Mouse (Mus musculus): ENCODE data around the gene Bcl2l2. TPM values are rescaled to one million over a fixed set of nuclear protein-coding genes. Genes with fewer than 3 reads are reported as not detected.

Gene Bcl2l2
- polyA plus RNA-seq, 1 experiment, result 48.3 TPM

GRCm38 (mm10) chr14:54885309-54885708 lies 2.1 kb downstream of the Bcl2l2 start:
- TF ChIP-seq POLR2A (IDR thresholded peaks at IDR 0.05; ENCODE audit: low read depth, low read length), result no peak
- no peak for TF ChIP-seq CTCF (IDR thresholded peaks at IDR 0.05; ENCODE audit: borderline replicate concordance, insufficient read depth, low read length)
- H3K4me3 ChIP-seq (ENCODE audit: insufficient read depth, low read length), result peak overlapping the region; percentile 97; the same call in 1 of the 2 replicates
- H3K27ac ChIP-seq (ENCODE audit: insufficient read depth, low read length), result no peak overlapping the region
- H3K4me1 ChIP-seq (ENCODE audit: control insufficient read depth, insufficient read depth, low read length), result peaks cover 14% of the 10 kb centered on the region

GRCm38 (mm10) chr14:54892200-54892599 lies 9.0 kb downstream of the Bcl2l2 start, which contains the start of gene Pabpn1:
Gene Pabpn1 (plus strand): TSS chr14:54892500.
- Histone ChIP-seq H3K27ac (ENCODE audit: insufficient read depth, low read length) (peak within 1 kb of the TSS; percentile 29; the same call in 1 of the 2 replicates), H3K4me3 (ENCODE audit: insufficient read depth, low read length) (peak within 1 kb of the TSS; percentile 34; the same call in 1 of the 2 replicates)
- TF ChIP-seq POLR2A (IDR thresholded peaks at IDR 0.05; ENCODE audit: low read depth, low read length) (no peak), CTCF (IDR thresholded peaks at IDR 0.05; ENCODE audit: borderline replicate concordance, insufficient read depth, low read length) (no peak)

GRCm38 (mm10) chr14:54893651-54894181 lies 10.5 kb downstream of the Bcl2l2 start:
- Histone ChIP-seq H3K4me1 (ENCODE audit: control insufficient read depth, insufficient read depth, low read length) (peaks cover 3% of the 10 kb centered on the region), H3K27ac (ENCODE audit: insufficient read depth, low read length) (peak overlapping the region; percentile 29; the same call in 1 of the 2 replicates), H3K4me3 (ENCODE audit: insufficient read depth, low read length) (peak overlapping the region; percentile 34; the same call in 1 of the 2 replicates)
- no peak for TF ChIP-seq CTCF (IDR thresholded peaks at IDR 0.05; ENCODE audit: borderline replicate concordance, insufficient read depth, low read length)
- peak; percentile 77 for TF ChIP-seq POLR2A (IDR thresholded peaks at IDR 0.05; ENCODE audit: low read depth, low read length)

More at GRCm38 (mm10) chr14:54892200-54892599, 9.0 kb downstream of the Bcl2l2 start, which contains the start of gene Pabpn1:
- H3K4me1 ChIP-seq (ENCODE audit: control insufficient read depth, insufficient read depth, low read length), result peaks cover 1% of the 10 kb centered on the region

GRCm38 (mm10) chr14:54894296-54895151 lies 11.3 kb downstream of the Bcl2l2 start:
- H3K4me1 ChIP-seq (ENCODE audit: control insufficient read depth, insufficient read depth, low read length), result peaks cover 3% of the 10 kb centered on the region
- TF ChIP-seq CTCF (IDR thresholded peaks at IDR 0.05; ENCODE audit: borderline replicate concordance, insufficient read depth, low read length) (no peak), POLR2A (IDR thresholded peaks at IDR 0.05; ENCODE audit: low read depth, low read length) (peak; percentile 18; the same call in 1 of the 2 replicates)

GRCm38 (mm10) chr14:54897445-54897844 lies 14.3 kb downstream of the Bcl2l2 start:
- H3K27ac ChIP-seq (ENCODE audit: insufficient read depth, low read length), result no peak overlapping the region
- no peak for TF ChIP-seq POLR2A (IDR thresholded peaks at IDR 0.05; ENCODE audit: low read depth, low read length)
- no peak for TF ChIP-seq CTCF (IDR thresholded peaks at IDR 0.05; ENCODE audit: borderline replicate concordance, insufficient read depth, low read length)

More at GRCm38 (mm10) chr14:54894296-54895151, 11.3 kb downstream of the Bcl2l2 start:
- peak overlapping the region; percentile 85 for H3K4me3 ChIP-seq (ENCODE audit: insufficient read depth, low read length)
- peak overlapping the region; percentile 74 for H3K27ac ChIP-seq (ENCODE audit: insufficient read depth, low read length)

GRCm38 (mm10) chr14:54900383-54900782 lies 17.2 kb downstream of the Bcl2l2 start:
- Histone ChIP-seq H3K4me1 (ENCODE audit: control insufficient read depth, insufficient read depth, low read length) (peaks cover 3% of the 10 kb centered on the region; the same call in 1 of the 2 replicates), H3K27ac (ENCODE audit: insufficient read depth, low read length) (no peak overlapping the region), H3K4me3 (ENCODE audit: insufficient read depth, low read length) (no peak overlapping the region)
- TF ChIP-seq POLR2A (IDR thresholded peaks at IDR 0.05; ENCODE audit: low read depth, low read length), result 0 out of 2 replicates have a peak, but pooled peaks have one; percentile 10
- TF ChIP-seq CTCF (IDR thresholded peaks at IDR 0.05; ENCODE audit: borderline replicate concordance, insufficient read depth, low read length), result no peak

More at GRCm38 (mm10) chr14:54897445-54897844, 14.3 kb downstream of the Bcl2l2 start:
- Histone ChIP-seq H3K4me1 (ENCODE audit: control insufficient read depth, insufficient read depth, low read length) (peaks cover 3% of the 10 kb centered on the region), H3K4me3 (ENCODE audit: insufficient read depth, low read length) (no peak overlapping the region)

GRCm38 (mm10) chr14:54903641-54904040 lies 20.5 kb downstream of the Bcl2l2 start:
- Histone ChIP-seq H3K27ac (ENCODE audit: insufficient read depth, low read length) (no peak overlapping the region), H3K4me3 (ENCODE audit: insufficient read depth, low read length) (no peak overlapping the region), H3K4me1 (ENCODE audit: control insufficient read depth, insufficient read depth, low read length) (no peaks in the 10 kb centered on the region)
- no peak for TF ChIP-seq CTCF (IDR thresholded peaks at IDR 0.05; ENCODE audit: borderline replicate concordance, insufficient read depth, low read length)

- H3K4me1 ChIP-seq (ENCODE audit: control insufficient read depth, insufficient read depth, low read length), result no peaks in the 10 kb centered on the region
- TF ChIP-seq POLR2A (IDR thresholded peaks at IDR 0.05; ENCODE audit: low read depth, low read length) (no peak), CTCF (IDR thresholded peaks at IDR 0.05; ENCODE audit: borderline replicate concordance, insufficient read depth, low read length) (no peak)
- no peak overlapping the region for H3K4me3 ChIP-seq (ENCODE audit: insufficient read depth, low read length)
- no peak overlapping the region for H3K27ac ChIP-seq (ENCODE audit: insufficient read depth, low read length)
Measured at GRCm38 (mm10) chr14:54908682-54909081, 25.5 kb downstream of the Bcl2l2 start.

GRCm38 (mm10) chr14:54912109-54912850 lies 29.1 kb downstream of the Bcl2l2 start:
- H3K4me1 ChIP-seq (ENCODE audit: control insufficient read depth, insufficient read depth, low read length), result no peaks in the 10 kb centered on the region
- H3K27ac ChIP-seq (ENCODE audit: insufficient read depth, low read length), result no peak overlapping the region
- H3K4me3 ChIP-seq (ENCODE audit: insufficient read depth, low read length), result peak overlapping the region; percentile 67
- no peak for TF ChIP-seq CTCF (IDR thresholded peaks at IDR 0.05; ENCODE audit: borderline replicate concordance, insufficient read depth, low read length)
- no peak for TF ChIP-seq POLR2A (IDR thresholded peaks at IDR 0.05; ENCODE audit: low read depth, low read length)

Data from embryonic fibroblast, embryonic 13.5 days (primary cell).